ENCODE assay signal across 8 mouse cellular contexts in genomic region chr15:85645971-85646638, GRCm38 (mm10).
DNase-seq lines count a peak whose midpoint lies in the region; ATAC-seq lines count a peak whose summit lies in the region.

No protein-coding gene starts in this region.

- peak; percentile 56 for ATAC-seq in forebrain, embryonic 13.5 days
- peak; percentile 69 for ATAC-seq in megakaryocyte-erythroid progenitor cell, adult 5-6 weeks (replicated peaks; ENCODE audit: low FRiP score, low TSS enrichment, poor library complexity, severe bottlenecking)

- H3K27me3 ChIP-seq in forebrain, embryonic 13.5 days: peaks cover 56% of the 10 kb centered on the region
- H3K27me3 ChIP-seq in limb, embryonic 10.5 days (ENCODE audit: low read depth, poor library complexity, severe bottlenecking): peaks cover 87% of the 10 kb centered on the region

- peak overlapping the region; percentile 66 for H3K4me2 ChIP-seq in forebrain, embryonic 13.5 days

- 1% methylated on average over 33 of the region's 33 CpGs for WGBS in forebrain, embryonic 13.5 days
- 2% methylated on average over 33 of the region's 33 CpGs for WGBS in limb, embryonic 10.5 days

- H3K9ac ChIP-seq in forebrain, embryonic 13.5 days: peak overlapping the region; percentile 62

- H3K4me3 ChIP-seq in forebrain, embryonic 13.5 days: peak overlapping the region; percentile 37
- H3K4me3 ChIP-seq in limb, embryonic 10.5 days: peak overlapping the region; percentile 56

- peak; percentile 54 for DNase-seq in CD4-positive helper T cell, adult 2 months (ENCODE audit: low read depth, low spot score)
- DNase-seq in adrenal gland, adult (ENCODE audit: inconsistent age in 2 of 2, low spot score in 1 of 2): peak; percentile 82 to 94
- DNase-seq in heart, postnatal 36 days: peak; percentile 82 to 84
- DNase-seq in limb, embryonic 10.5 days (ENCODE audit: low spot score): peak; percentile 72
- peak; percentile 40 to 76 for DNase-seq in spleen, postnatal 4 days (ENCODE audit: low spot score in 2 of 2)
- DNase-seq in left cerebral cortex, adult 8-10 months (ENCODE audit: low spot score in 2 of 2): no peak

- intact Hi-C loops in heart, postnatal 36 days (cut with DNase I): no loop called here

- H3K4me1 ChIP-seq in forebrain, embryonic 13.5 days: peaks cover 19% of the 10 kb centered on the region
- peaks cover 19% of the 10 kb centered on the region for H3K4me1 ChIP-seq in limb, embryonic 10.5 days

- H3K9me3 ChIP-seq in forebrain, embryonic 13.5 days (replicated peaks): no peaks in the 10 kb centered on the region
- H3K9me3 ChIP-seq in limb, embryonic 10.5 days (replicated peaks): no peaks in the 10 kb centered on the region

- H3K36me3 ChIP-seq in forebrain, embryonic 13.5 days (ENCODE audit: poor library complexity, severe bottlenecking): no peaks in the 10 kb centered on the region
- H3K36me3 ChIP-seq in limb, embryonic 10.5 days: no peaks in the 10 kb centered on the region

- H3K27ac ChIP-seq in forebrain, embryonic 13.5 days: peak overlapping the region; percentile 65
- H3K27ac ChIP-seq in limb, embryonic 10.5 days: peak overlapping the region; percentile 92

Comparison
In these comparisons a context has a peak if more than half of its experiments do, and no peak if none do; other contexts are left out.
1. DNase-seq: peak in CD4-positive helper T cell, adult 2 months (single experiment), adrenal gland, adult (2 of 2), heart, postnatal 36 days (2 of 2), limb, embryonic 10.5 days (single experiment) and spleen, postnatal 4 days (2 of 2); none in left cerebral cortex, adult 8-10 months (0 of 2).